Mouse (Mus musculus) mesoderm, embryonic 11.5 days (tissue): ENCODE measurements around the gene Dkk1.
A peak's percentile ranks its signal among the peaks of the same experiment; 100 is the strongest.
"Not testable (repeated sequence)": the region's sequence is repeated elsewhere in the genome, so short reads cannot be mapped to it uniquely, and the experiment has no call there.

Source experiments
- DNase-seq: peaks from one replicate; pipeline ENCODE4 v3.0.0-alpha.2; 2012; ENCODE audit warnings: low read depth, low spot score

Dkk1 gene

DNA sequence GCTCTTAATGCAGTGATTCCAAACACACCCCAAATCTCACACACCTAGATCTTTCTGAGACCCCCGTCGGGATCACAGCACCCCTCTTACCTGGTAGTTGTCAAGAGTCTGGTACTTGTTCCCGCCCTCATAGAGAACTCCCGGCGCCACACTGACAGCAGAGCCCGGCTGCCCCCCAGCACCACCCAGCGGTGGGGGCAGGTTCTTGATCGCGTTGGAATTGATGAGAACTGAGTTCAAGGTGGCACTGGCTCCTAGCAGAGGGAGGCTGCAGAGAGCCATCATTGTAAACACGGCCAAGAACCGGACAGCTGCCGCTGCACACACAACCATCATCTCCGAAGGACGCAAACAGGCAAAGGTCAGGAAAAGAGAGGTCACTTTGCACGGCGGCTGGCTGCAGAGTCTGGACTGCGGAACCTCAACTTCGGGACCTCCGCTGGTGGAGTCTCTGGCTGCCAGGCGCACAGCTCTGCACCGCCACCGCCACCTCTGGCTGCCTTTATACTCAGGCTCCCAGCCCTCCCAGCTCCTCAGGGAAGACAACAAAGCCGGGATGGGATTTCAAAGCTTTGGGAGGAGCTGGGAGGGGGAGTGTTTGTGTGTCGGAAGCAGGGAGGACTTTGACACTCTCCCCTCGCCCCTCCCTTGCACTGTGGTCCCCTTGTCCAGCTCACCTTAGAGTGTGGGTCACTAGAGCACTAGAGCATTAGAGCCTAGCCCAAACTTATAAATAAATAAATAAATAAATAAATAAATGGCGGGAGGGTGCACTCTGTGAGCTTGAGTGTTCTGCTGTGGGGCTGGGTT is at the start of gene Dkk1:
Dkk1 (minus strand) TSS at position 622 of the 810 bp plus-strand sequence.
- peak; percentile 81 for DNase-seq

DNA sequence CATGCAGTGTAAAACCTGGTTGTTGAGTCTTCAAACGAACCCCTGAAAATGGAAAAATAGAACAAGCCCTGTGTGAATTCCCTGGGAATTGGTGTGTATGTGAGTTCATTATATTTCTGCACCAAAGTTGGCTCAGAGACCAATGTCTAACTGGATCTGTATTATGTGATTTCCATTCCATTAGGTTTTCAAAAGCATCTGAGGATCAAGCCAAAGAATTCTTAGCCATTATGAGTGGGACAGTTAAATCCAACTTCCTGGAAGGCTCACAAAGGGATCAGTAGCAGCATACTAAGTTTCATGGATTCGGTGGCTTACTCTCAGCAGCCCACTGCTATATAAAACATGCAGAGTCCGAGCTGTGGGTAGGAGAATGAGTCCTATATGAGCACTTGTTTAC is 36.9 kb upstream of the Dkk1 start:
- no peak for DNase-seq

DNA sequence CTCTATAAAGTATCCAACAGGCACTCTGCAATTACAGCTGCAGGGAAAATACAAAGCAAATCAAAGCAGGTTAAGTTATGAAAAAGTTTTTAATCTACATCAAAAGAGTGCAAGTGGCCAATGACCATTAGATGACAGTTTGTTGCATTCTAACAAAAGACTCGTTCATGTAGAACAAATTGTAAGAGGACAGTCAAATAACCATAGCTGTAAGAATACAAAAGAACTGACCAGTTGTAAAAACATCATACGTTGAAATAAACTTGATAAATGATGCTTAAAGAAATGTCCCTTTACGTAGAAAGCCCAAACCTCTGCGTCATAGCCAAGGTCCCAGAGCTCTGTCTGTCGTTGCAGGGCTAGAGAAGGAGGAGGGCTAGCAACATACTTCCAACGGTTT is 15.1 kb upstream of the Dkk1 start:
- no peak for DNase-seq

DNA sequence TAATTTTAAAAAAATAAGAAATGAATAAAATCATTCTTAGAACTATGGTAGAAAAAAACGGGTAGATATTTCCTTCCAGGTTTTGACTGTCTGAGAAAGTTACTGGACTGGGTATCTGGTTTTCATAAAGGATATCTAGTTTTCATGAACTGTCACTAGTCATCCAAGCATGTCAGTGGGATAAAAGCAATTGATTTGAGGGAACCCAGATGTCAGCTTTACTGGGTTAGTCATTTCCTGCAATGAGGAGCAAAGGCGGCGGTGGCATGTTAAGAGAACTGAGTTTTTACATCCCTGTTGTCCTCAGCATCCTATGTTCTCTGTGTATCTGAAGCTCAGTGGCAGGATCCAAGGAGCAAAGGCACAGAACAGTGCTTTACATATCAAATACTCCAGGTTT is 14.4 kb upstream of the Dkk1 start:
- DNase-seq, result no peak

DNA sequence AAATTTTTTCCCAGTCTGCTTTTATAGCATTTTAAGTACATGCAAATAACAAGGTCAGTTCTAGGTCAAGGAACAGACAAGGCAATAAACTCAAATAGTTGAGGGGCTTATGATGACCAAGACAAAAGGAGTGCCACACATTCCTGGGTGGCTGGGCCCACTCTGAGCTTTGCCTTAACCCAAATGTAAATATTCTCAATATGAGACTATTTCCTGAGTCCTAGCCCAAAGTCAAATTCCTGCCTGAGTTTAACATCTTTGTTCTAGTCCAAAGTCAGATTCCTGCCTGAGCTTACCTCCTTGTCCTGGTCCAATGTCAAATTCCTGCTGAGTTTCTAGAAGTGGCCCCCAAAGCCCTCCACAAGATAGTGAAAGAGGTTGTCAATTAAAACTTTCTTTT is 8.6 kb upstream of the Dkk1 start:
- no peak for DNase-seq

DNA sequence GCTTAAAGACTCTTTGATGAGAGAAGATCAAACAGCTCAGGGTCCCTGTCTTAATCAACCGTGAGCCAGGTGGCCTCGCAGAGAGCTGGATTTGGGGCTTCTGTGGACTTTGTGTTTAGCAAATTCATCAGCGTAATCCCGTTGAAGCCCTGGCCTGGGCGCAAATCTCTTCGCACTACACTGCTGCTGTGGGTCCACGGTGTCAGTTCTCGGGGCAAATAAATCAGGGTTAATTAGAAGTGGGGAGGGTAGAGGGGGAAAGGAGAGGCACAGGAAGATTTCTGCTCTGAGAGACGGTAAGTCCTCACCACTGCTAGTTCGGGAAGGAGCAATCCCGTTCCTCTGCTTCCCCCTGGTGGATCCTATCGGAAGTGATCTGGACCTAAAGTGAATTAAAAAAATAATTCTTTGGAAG is 5.0 kb upstream of the Dkk1 start:
- peak; percentile 80 for DNase-seq

DNA sequence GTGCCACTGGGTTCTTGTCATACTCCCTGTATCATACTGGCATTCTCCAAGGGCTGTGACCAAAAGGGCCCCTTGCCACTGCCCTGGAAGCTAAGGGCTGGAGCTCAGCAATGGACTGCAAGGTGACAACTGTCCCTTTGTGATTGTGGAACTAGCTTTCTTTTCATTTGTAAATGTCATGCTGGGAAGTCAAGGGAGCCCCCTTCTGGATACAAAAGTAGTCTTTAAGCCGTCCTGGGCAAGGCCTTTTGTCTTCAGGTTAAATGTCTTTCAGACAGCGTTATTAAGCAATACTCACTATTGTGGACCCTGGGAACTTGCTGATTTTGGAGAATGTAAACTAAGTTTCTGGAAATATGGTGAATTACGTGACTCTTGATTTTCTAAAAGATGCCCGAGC is 4.3 kb upstream of the Dkk1 start:
- peak; percentile 34 for DNase-seq

DNA sequence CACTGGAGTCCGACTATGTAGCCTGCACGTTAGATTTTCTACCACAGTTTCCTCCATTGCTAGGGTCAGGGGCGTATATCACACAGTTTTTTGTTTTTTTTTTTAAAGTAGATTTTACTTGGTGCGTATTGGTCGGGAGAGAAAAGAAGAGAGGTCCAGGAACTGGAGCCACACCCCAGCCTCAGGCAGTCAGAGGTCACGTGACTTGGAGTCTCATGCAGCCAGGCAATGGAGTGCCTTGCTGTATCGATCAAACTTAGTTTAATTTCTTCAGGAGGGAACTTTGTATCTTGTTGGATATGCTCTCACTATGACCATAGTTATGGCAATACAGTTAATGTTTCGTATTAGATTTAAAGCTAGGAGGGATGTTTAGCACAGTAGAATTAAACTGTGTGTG is 2.8 kb upstream of the Dkk1 start:
- no peak for DNase-seq

DNA sequence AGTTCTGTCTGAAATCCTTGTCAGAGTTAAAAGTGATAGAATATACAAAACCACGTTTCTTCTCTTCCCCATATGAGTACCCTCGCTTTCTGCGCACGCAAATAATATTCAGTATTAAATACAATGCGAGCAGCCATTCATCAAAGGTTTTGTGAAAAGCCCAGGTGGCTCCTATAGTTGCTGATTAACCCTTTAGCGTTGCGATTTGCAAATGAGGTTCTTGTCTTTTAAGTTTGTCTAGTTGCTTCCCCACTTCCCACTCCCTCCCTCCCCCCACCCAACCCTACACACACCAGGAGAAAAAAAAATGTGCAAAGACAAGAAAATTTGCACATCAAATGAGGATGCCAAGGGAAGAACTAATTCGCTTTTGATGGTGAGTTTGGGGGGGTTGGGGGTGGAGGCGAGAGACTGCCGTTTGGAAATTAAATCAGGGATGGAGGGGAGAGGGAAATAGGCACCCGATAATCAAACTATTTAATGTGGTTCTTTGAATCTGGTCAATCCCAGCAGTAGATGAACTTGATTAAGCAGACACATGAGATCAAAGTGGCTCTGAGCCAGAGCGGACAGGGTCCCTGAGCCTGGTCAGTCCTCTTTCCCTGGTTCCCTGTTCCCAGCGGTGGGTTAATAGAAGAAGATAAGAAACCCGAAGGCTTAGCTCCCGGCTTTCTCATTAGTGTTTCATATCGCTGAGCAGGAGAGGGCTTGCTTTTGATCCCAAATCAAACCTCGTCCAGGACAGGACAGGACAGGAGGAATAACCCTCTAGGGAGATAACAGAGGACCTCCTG is 586 bp upstream of the Dkk1 start:
- peak; percentile 12 for DNase-seq

DNA sequence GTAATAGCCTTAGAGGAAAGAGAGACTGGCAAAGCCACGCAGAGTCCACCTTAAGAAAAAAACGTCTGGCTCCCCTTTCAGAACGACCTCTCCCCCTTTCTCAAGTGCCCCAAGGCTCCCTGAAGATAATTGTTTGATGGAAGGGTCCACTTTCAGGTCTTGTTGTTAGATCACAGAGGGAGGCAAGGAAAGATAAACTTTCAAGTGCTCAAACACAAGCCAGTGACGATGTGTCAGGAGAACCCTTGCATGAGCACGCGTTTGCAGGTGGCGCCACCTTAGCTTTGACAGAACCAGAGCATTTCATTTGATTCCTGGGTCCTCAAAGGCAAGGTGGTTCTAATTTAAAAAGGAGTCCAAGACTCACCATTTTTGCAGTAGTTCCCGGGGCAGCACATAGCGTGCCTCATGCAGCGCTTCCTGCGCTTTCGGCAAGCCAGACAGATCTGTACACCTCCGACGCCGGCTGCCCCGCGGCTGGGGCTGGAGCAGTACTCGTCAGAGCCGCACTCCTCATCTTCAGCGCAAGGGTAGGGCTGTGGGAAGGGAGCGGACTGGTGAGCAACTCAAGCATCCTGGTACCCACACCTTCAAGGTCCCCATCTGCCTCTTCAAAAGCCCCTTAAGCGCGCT is 938 bp downstream of the Dkk1 start:
- DNase-seq, result peak; percentile 33

DNA sequence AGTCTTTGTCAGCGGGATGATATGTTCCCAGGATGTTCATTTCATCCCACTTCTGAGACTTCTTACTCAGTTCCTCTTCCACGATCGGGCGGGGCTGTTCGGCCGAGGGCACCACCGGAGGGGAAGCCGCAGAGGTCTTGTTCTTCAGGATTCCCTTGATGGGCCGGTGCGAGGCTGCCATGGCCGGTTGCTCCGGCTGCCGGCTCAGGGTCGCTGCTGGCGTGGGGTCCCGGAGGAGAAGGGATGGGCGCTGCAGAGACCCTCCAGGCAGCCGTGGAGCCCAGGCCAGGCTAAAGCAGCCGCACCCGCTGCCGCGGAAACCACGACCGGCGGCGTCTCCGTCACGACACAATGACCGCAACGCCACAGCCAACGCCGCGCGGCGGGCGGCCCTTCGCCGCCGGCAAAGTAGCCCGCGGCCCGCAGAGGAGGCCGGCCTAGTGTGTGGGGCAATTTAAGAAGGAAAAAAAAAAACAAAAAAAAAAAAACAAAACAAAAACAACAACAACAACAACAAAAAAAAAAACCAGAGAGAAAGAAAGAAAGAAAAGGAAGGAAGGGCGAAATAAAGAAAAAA is 10.0 kb downstream of the Dkk1 start:
- DNase-seq, result not testable (repeated sequence)

DNA sequence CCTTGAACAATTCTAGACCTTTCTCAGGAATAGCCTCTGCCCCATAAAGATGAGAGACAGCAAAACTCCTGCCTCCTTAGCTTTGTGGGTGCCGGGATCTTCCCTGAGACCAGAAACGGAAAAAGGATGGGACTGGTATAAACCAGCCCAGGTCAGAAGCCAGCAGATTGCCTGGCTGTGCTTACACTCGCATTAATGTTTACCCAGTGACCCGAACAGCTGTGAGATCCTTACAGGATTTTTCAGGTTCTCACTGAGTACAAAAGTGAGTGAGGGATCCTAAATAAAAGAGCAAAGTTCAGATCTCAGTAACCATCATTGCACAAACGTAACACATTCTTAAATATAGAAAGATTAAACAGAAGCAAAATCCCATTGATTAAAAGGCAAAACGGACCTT is 32.7 kb downstream of the Dkk1 start:
- no peak for DNase-seq

DNA sequence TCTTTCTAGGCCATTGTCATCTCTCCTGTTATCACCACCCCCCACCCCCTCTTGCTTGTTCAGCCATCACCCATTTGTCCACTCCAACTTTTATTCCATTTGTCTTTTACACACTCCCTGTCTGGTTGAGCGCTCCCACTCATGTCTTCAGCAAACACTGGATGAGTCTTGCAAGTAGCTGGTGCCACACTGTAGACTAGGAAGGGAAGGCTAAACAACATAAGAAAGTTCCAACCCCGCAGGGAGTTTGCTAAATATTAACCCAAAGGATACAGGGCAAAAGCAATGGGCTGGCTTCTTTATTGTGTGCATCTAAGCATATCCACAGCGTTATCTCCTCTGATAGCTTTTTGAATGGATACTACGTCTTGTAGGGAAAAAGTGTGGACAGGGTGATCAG is 39.0 kb downstream of the Dkk1 start:
- DNase-seq, result no peak

DNA sequence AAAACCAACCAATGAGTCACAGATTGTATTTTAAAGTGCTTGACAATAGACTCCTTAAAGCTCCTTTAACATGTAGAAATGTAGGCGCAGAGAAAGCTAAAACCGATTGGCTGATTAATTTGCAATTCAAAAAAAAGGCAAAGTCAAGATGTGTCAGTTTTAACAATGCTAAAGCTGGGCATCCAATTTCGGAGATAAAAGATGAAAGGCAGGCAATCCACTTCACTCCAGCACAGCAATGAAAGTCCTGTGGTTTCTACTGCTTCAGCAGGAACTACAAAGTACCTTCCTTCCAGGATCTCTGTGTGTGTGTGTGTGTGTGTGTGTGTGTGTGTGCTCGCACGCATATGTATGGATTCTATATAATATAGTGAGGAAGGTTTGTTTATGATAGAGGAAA is 44.0 kb downstream of the Dkk1 start:
- DNase-seq, result no peak
